Comparison of ENCODE assay signal across 12 mouse cellular contexts in genomic region chr14:77526262-77526661, GRCm38 (mm10).
"Had no signal": no experiment of that assay in that cellular context is flagged by ENCODE, and none has a peak within 500 bp of the region (broad histone marks: within the 10 kb centered on the region; RNA-seq: fewer than 3 reads in every experiment).

No protein-coding gene starts in this region.

- DNase-seq: kidney, adult 11 months; kidney, adult 8-10 months; kidney, postnatal 10 days; kidney, postnatal 36 days; liver, embryonic 13.5 days; lung, adult 2 months; lung, postnatal 14 days; thymus, adult 2 months; thymus, postnatal 14 days; thymus, postnatal 4 days had no signal

- ATAC-seq: intestine, embryonic 15.5 days; midbrain, embryonic 15.5 days had no signal
